Mouse (Mus musculus) subcutaneous adipose tissue, adult 2 months (tissue): ENCODE data around the gene Lgals7. TPM values are rescaled to one million over a fixed set of nuclear protein-coding genes. Genes with fewer than 3 reads are reported as not detected.

ENCODE experiments used
- polyA plus RNA-seq: library from polyadenylated mRNA; depleted of rRNA; stranded (reverse); fragments of >200 nt; gene quantifications from 2 replicates; pipeline ENCODE4 v1.2.3, GENCODE M21; 2012; ENCODE audit warnings: low replicate concordance; rRNA removed

Lgals7 gene
- 7.4 and 19.9 TPM in 2 replicates for polyA plus RNA-seq

GRCm38 (mm10) chr7:28863540-28863939 is at the start of gene Lgals7:
Gene Lgals7 (plus strand): TSS chr7:28863853.

GRCm38 (mm10) chr7:28824941-28825685 is 38.5 kb upstream of the Lgals7 start, which contains the start of gene Ech1:
Gene Ech1 (plus strand): TSS chr7:28825217.

GRCm38 (mm10) chr7:28833723-28834347 is 29.8 kb upstream of the Lgals7 start, which contains the start of gene Lgals4:
Gene Lgals4 (plus strand): TSS chr7:28833854.

GRCm38 (mm10) chr7:28881199-28881598 is 17.5 kb downstream of the Lgals7 start, which contains the start of gene Capn12:
Gene Capn12 (plus strand): TSS chr7:28881422.

Other genes with a start within 250 kb of the Lgals7 start
- gene Acp7, start 232.5 kb upstream of the Lgals7 start, polyA plus RNA-seq = not detected in 2 replicates
- gene Fbxo27, start 171.0 kb upstream of the Lgals7 start, polyA plus RNA-seq = 7.1 and 21.8 TPM in 2 replicates
- 1.8 and 6.7 TPM in 2 replicates for gene Fbxo17, start 147.0 kb upstream of the Lgals7 start, polyA plus RNA-seq
- 65.5 and 68.1 TPM in 2 replicates for gene Mrps12, start 122.0 kb upstream of the Lgals7 start, polyA plus RNA-seq
- 17.2 and 24.2 TPM in 2 replicates for gene Sars2, start 121.9 kb upstream of the Lgals7 start, polyA plus RNA-seq
- not detected in 2 replicates for gene Ccer2, start 107.7 kb upstream of the Lgals7 start, polyA plus RNA-seq
- gene Sirt2, start 97.1 kb upstream of the Lgals7 start, polyA plus RNA-seq = 116 and 128 TPM in 2 replicates
- gene Nfkbib, start 96.3 kb upstream of the Lgals7 start, polyA plus RNA-seq = 31.7 and 33.5 TPM in 2 replicates
- 5.6 and 8.0 TPM in 2 replicates for gene Rinl, start 74.9 kb upstream of the Lgals7 start, polyA plus RNA-seq
- gene Hnrnpl, start 55.3 kb upstream of the Lgals7 start, polyA plus RNA-seq = 301 and 463 TPM in 2 replicates
- gene Ech1, start 38.6 kb upstream of the Lgals7 start, polyA plus RNA-seq = 516 and 1,100 TPM in 2 replicates
- 29.7 and 44.7 TPM in 2 replicates for gene Lgals4, start 30.0 kb upstream of the Lgals7 start, polyA plus RNA-seq
- gene Capn12, start 17.6 kb downstream of the Lgals7 start, polyA plus RNA-seq = 0.85 and 2.6 TPM in 2 replicates
- gene Actn4, start 98.5 kb downstream of the Lgals7 start, polyA plus RNA-seq = 420 and 464 TPM in 2 replicates
- 291 and 376 TPM in 2 replicates for gene Eif3k, start 118.0 kb downstream of the Lgals7 start, polyA plus RNA-seq
- gene Map4k1, start 118.2 kb downstream of the Lgals7 start, polyA plus RNA-seq = 8.4 and 8.8 TPM in 2 replicates